Mouse (Mus musculus) heart, postnatal 14 days (tissue): ENCODE measurements around the gene Capn2. TPM values are rescaled to one million over a fixed set of nuclear protein-coding genes. Genes with fewer than 3 reads are reported as not detected.

ENCODE experiments used
- DNase-seq, 2 experiments: peaks; one replicate each; pipeline ENCODE4 v3.0.0; 2021 to 2022
- intact Hi-C: fragments of 180-260 bp; cut with DNase I; formaldehyde crosslinking; loops from one replicate; pipeline ENCODE4 v1.15.1; 2025
- long read RNA-seq, 2 experiments: library from polyadenylated mRNA; stranded (forward); transcript quantifications; one replicate each; pipeline ENCODE4 v2.0.0; 2021
- total RNA-seq, 2 experiments: library from RNA; stranded (reverse); gene quantifications; 2 replicates each; pipeline ENCODE4 v1.2.3; 2021

Gene Capn2
- 10 to 100 TPM; 69.8 to 72.5 TPM for total RNA-seq
- long read RNA-seq, experiment 1, partial matches to known transcripts: 6 of 132 reads
- long read RNA-seq, experiment 1, other reads (novel, unspliced or antisense): 126 of 132 reads
- long read RNA-seq, experiment 2, partial matches to known transcripts: 6 of 121 reads
- long read RNA-seq, experiment 2, other reads (novel, unspliced or antisense): 115 of 121 reads

DNA sequence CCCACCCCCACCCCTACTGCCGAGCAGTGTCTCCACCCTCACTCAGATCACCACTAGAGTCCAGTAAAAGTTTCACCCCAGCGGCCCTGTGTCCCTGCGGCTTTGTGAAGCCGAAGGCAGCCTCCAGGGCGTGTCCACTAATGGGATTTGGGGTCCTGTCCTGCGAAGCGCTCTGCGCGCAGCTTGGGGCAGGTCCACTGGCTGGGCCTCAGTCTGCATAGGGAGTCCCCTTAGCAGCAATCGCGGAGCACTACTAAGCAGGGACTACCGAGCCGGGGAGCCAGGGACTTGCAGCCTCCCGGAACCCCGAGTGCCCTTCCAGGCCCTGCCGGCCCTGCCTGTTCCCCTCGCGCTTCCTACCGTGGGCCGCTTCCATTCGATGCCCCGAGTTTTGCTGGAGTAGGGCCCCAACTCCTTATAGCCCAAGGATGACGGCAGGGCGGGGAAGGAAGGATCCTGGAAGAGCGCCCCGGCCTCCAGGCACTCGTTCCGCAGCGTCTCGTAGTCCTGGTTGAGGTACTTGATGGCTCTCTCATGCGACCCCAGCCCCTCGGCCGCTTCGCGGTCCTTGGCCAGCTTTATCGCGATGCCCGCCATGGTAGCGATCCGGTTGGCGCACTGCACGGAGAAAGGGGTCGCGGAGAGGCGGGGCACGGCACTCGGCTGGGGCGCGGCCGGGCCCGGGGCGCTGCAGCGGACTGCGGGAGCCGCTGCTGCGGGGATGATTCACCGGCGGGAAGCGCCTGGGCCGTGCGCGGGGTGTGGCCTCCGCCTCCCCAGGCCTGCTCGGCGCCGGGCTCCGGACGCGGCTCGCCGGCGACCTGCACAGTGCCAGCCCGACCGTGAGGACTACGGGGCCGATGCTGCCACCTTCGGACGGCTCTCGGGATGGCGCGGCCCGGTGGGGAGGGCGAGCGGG lies at the start of gene Capn2:
Capn2 (minus strand) TSS at position 851 of the 919 bp plus-strand sequence.
- peak; percentile 91 to 92 for DNase-seq
- intact Hi-C loops: loop anchor here (1.0 to 2.0 kb wide), 2 partner anchors 22 to 28 kb away; no protein-coding TSS in a partner anchor

GRCm38 (mm10) chr1:182565351-182565835 lies 48.0 kb upstream of the Capn2 start:
- DNase-seq: no peak
- intact Hi-C loops: no loop called here

- intact Hi-C loops: loop anchor here (5.0 kb wide), 1 partner anchor 93 kb away; no protein-coding TSS in a partner anchor
- no peak for DNase-seq
These were observed 47.2 kb upstream of the Capn2 start, which contains the start of gene Capn8 for GRCm38 (mm10) chr1:182564408-182565120. Gene Capn8, plus strand, starts transcription at chr1:182565007.

- no peak for DNase-seq
- intact Hi-C loops: loop anchor here (2.0 to 5.0 kb wide), 2 partner anchors 95 to 230 kb away; no protein-coding TSS in a partner anchor
These were observed 45.4 kb upstream of the Capn2 start for GRCm38 (mm10) chr1:182562576-182563370.

DNA sequence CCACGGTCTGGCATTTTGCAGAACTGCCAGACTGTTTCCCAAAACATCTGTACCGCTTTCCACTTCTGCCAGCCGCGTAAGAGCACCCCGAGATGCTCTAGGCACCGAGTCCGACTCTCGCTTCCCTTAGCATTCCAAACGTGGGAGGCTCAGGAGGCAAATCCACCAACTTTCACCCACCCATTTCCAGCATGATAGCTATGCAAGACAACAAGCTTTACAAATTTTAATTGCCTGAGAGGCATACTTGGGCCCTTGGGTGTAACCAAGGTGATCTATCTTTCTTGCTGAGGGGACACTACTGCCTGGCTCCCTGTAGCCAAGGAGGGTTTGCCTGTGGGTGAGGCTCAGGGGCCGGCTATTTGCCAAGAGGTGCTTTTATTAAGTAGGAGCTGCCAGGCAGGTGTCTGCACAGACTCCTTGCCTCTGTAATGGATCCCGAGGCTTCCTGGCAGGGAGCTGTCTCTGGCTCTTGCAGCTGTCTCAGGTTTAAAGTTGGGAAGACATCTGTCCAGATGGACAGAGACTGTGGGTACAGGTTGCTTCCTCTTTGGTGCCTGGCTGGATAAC lies 44.6 kb upstream of the Capn2 start:
- DNase-seq: no peak
- intact Hi-C loops: loop anchor here (2.0 to 5.0 kb wide), 3 partner anchors 95 to 333 kb away; no protein-coding TSS in a partner anchor

DNA sequence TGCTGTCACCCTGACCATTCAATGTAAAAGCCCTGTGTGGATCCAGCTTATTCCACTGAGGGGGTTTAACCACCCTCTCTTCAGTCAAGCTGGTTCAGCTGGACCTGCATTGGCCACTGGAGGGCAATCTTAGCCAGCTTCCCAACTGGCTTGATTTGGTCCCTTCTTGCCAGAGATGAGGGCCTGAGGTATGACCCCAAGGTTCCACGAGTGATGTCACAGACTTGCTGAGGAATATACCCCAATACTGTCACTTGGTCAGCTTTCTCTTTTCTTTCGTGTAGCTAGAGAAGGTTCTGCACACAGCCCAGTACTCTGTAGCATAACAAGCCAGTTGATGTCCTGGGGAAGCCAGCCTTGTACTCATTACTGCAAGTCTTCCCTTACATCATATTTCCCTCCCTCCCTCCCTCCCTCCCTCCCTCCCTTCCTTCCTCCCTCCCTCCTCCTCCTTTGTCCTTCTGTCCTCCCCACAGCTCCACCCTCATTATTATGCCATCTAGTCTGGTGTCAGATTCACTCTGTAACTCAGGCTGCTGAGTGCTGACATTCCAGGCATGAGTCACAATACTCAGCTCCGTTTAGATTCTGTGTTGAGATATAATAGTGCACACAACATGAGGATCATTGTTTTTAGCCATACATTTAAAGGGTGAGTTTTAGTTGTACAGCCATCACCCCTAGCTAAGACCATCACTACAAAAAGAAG lies 43.1 kb upstream of the Capn2 start:
- intact Hi-C loops: loop anchor here (2.0 to 5.0 kb wide), 2 partner anchors 97 to 334 kb away; no protein-coding TSS in a partner anchor
- DNase-seq: peak; percentile 39 to 64

- no peak for DNase-seq
- intact Hi-C loops: loop anchor here (10.0 kb wide), 1 partner anchor 715 kb away; no protein-coding TSS in a partner anchor
These were observed 42.1 kb upstream of the Capn2 start for GRCm38 (mm10) chr1:182559530-182559929.

GRCm38 (mm10) chr1:182558271-182558670 lies 40.9 kb upstream of the Capn2 start:
- DNase-seq: no peak
- intact Hi-C loops: loop anchor here (10.0 kb wide), 1 partner anchor 717 kb away; no protein-coding TSS in a partner anchor

GRCm38 (mm10) chr1:182553649-182554375 lies 36.4 kb upstream of the Capn2 start:
- intact Hi-C loops: loop anchor here (2.0 to 10.0 kb wide), 4 partner anchors 239 to 721 kb away; no protein-coding TSS in a partner anchor
- DNase-seq: peak; percentile 57 to 72

DNA sequence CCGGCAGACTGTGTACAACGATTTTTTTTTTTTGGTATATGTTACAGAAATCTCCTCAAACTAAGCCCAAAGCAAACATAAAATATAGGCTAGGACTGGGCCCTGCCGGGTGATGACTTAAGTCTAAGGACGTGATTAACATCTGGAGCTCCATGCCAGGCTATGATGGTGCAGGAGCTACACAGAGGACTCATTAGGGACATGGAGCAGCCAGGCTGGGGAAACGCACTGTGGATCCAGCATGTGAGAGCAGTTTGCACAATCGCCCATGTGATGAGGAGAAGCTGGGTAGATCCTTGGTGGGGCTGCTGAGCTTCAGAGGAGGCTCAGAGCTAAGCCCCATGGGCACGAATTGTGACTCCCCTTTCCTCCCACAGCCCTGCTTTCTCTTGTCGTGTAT lies 33.4 kb upstream of the Capn2 start:
- intact Hi-C loops: loop anchor here (5.0 to 10.0 kb wide), 2 partner anchors 687 to 724 kb away; no protein-coding TSS in a partner anchor
- DNase-seq: no peak

- DNase-seq: no peak
- intact Hi-C loops: no loop called here
These were observed 26.5 kb upstream of the Capn2 start for GRCm38 (mm10) chr1:182543906-182544305.

- DNase-seq: no peak
- intact Hi-C loops: no loop called here
These were observed 25.7 kb upstream of the Capn2 start for GRCm38 (mm10) chr1:182543136-182543535.

DNA sequence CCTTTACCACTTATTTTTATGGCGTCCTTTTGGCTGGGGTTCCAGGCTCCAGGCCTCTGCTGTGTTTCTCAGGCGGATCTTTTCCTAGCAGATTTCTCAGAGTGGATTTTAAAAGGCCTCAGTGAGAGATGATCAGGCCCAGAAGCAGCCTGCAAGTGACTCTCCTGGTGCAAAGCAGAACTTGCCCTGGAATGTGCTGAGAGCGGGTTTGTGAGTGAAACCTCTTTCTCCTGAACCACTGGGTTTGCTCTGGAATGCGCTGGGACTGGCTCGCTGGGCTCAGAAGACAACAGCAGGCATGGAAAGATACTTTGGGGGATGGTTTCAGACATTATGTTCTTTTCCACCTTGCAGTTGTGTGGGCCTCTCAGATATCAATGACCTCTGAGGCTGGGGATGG lies 24.7 kb upstream of the Capn2 start:
- no peak for DNase-seq
- intact Hi-C loops: no loop called here

- DNase-seq: peak; percentile 65 to 76
- intact Hi-C loops: loop anchor here (1.0 to 10.0 kb wide), 4 partner anchors 22 to 414 kb away; partner anchors contain the start of genes Capn2 and Srp9
These were observed 21.9 kb upstream of the Capn2 start for GRCm38 (mm10) chr1:182539023-182539940.

GRCm38 (mm10) chr1:182535080-182535481 lies 17.7 kb upstream of the Capn2 start:
- no peak for DNase-seq
- intact Hi-C loops: loop anchor here (10.0 kb wide), 1 partner anchor 410 kb away; the partner anchor contains the start of gene Srp9

DNA sequence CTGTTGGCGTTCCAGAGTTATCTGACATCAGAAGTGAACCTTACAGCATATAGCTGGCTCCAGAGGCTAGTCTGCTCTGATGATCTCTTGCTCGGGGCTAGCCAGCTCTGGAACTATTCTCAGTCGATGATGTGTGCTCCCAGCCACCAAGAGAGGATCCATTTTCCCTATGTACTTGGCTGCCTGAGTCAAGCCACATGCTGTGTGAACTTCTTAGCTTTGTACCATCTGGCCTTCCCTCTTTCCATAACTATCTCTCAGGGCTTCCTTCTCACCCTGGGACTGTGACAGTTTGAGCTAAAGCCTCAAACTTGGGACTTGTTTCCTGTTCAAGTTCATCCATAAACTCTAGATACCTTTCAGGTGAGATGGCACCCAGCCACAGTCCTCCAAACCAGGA lies 16.2 kb upstream of the Capn2 start:
- intact Hi-C loops: loop anchor here (10.0 kb wide), 1 partner anchor 409 kb away; the partner anchor contains the start of gene Srp9
- no peak for DNase-seq
